Mouse (Mus musculus): ENCODE results near the gene A930017K11Rik. TPM values are rescaled to one million over a fixed set of nuclear protein-coding genes. Genes with fewer than 3 reads are reported as not detected.

The A930017K11Rik gene
- polyA plus RNA-seq, 1 experiment from 2014 or later, result not detected

DNA sequence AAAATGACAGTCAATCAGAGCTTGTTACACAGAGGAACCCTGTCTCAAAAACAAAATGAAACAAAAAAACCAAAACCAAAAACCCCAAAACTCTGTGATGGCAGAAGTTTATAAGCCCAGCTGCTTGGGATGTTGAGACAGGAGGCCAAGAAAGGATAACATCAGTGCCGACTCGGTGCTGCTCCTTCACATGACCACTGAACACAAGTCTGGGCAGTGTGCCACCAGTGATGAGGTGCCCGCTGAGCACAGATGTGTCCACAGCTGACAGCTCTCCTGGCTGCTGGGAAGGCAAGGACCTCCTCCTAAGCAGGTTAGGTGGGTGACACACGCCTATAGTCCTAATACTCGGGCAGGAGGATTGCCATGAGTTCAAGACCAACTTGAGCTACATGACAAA is 30.2 kb downstream of the A930017K11Rik start:
- peaks cover 16% of the 10 kb centered on the region for H3K36me3 ChIP-seq (ENCODE audit: control insufficient read depth, insufficient read depth, low read length)
- H3K4me1 ChIP-seq (ENCODE audit: control insufficient read depth, insufficient read depth, low read length), result peaks cover 12% of the 10 kb centered on the region
- H3K27ac ChIP-seq (replicated peaks; ENCODE audit: low read depth, low read length), result no peak overlapping the region
- H3K9ac ChIP-seq (ENCODE audit: low read depth, low read length), result no peak overlapping the region
- no peaks in the 10 kb centered on the region for H3K27me3 ChIP-seq (replicated peaks; ENCODE audit: control insufficient read depth, insufficient read depth, low read length)
- H3K4me2 ChIP-seq (ENCODE audit: low read depth, low read length), result no peak overlapping the region
- no peak overlapping the region for H3K4me3 ChIP-seq (ENCODE audit: low read depth, low read length)
- WGBS, result 81% methylated on average over 5 of the region's 5 CpGs
- ATAC-seq (ENCODE audit: low read depth) (no peak), DNase-seq (ENCODE audit: low spot score) (no peak)
- no peaks in the 10 kb centered on the region for H3K9me3 ChIP-seq (ENCODE audit: control insufficient read depth, low read length)

DNA sequence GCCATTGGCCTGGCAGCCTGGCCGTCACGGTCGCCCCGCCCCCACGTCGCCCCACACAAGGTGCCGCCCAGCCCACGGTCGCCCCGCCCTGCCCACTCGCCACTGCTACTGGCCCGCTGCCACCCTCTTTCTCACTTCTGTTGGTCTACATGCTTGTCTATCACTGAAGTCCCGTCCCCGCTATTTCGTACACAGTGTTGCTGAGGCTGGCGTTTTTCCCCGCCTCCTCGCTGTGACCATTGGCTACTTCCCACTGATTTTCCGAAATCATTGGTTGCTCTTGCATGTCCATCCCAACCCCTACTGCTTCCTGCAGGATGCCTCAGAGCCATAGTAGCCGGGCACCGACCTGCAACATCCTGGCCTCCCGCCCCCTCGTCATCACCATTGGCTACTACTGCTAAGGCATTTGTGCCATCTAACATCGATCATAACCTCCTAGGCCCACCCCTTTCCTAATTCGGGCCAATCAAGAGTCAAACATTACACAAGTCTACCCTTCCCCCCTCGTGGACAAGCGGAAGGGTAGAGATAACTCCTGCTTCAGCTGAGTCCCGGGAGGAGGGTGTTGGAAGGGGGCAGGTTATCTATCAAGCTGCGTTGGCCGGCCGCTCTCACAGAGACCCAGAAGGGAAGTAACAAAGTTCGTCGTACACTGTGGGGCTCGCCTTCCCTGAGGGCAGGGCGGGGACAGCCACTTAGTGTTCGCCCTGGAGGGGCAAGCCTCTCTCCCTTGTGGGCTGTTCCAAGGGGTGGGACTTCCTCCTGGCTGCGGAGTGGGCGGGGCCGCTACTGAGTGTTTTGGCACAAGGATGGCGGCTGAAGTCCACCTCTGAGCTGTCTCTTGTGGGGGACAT is 32.4 kb downstream of the A930017K11Rik start:
- no peaks in the 10 kb centered on the region for H3K27me3 ChIP-seq (replicated peaks; ENCODE audit: control insufficient read depth, insufficient read depth, low read length)
- DNase-seq (ENCODE audit: low spot score) (peak; percentile 100), ATAC-seq (ENCODE audit: low read depth) (peak; percentile 98)
- peak overlapping the region; percentile 91 for H3K4me2 ChIP-seq (ENCODE audit: low read depth, low read length)
- H3K36me3 ChIP-seq (ENCODE audit: control insufficient read depth, insufficient read depth, low read length), result peaks cover 14% of the 10 kb centered on the region; the same call in 1 of the 2 replicates
- H3K27ac ChIP-seq (replicated peaks; ENCODE audit: low read depth, low read length), result peak overlapping the region; percentile 87
- peaks cover 12% of the 10 kb centered on the region for H3K4me1 ChIP-seq (ENCODE audit: control insufficient read depth, insufficient read depth, low read length)
- peak overlapping the region; percentile 90 for H3K9ac ChIP-seq (ENCODE audit: low read depth, low read length)
- 0% methylated on average over 29 of the region's 40 CpGs for WGBS
- peak overlapping the region; percentile 99 for H3K4me3 ChIP-seq (ENCODE audit: low read depth, low read length)
- H3K9me3 ChIP-seq (ENCODE audit: control insufficient read depth, low read length), result no peaks in the 10 kb centered on the region

DNA sequence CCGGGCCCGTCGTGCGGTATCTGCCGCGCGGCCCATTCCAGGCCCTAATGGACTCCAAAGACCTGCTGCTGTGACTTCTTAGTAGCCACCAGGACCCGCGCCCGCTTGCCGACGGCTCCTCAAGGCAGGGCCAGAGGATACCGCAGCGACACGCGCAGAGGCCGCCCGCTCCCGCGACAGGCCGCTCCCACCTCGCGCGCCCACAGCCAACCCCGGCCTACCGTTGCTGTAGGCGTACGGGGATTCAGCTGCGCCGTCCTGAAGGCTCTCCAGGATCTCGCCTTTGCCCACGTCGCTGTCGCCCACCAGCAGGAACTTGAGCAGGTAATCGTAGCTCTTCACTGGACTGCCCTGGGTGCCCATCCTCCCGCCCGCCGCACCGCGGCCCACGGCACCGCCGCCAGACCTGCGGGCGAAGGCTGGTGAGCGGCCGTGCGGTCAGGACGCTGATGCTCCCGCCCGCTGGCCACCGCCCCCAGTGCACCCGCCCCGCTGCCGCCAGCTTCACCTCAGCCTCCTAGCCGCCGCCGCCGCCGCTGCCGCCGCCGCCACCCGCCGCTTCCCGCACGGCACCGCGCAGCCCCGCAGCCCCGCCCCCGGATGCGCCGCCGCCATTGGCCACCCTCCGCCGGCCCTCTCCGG is 33.1 kb downstream of the A930017K11Rik start, which contains the start of gene Rab40c:
Gene Rab40c (minus strand): TSS at position 584 of the 642 bp plus-strand sequence.
- peak within 1 kb of the TSS; percentile 99 for H3K4me3 ChIP-seq (ENCODE audit: low read depth, low read length)
- H3K36me3 ChIP-seq (ENCODE audit: control insufficient read depth, insufficient read depth, low read length), result peaks cover 11% of the 10 kb centered on the region; the same call in 1 of the 2 replicates
- H3K9ac ChIP-seq (ENCODE audit: low read depth, low read length), result peak within 1 kb of the TSS; percentile 90
- peak; percentile 20 for DNase-seq (ENCODE audit: low spot score)
- WGBS, result 2% methylated on average over 17 of the region's 78 CpGs
- peak within 1 kb of the TSS; percentile 91 for H3K4me2 ChIP-seq (ENCODE audit: low read depth, low read length)
- no peaks in the 10 kb centered on the region for H3K9me3 ChIP-seq (ENCODE audit: control insufficient read depth, low read length)
- H3K27me3 ChIP-seq (replicated peaks; ENCODE audit: control insufficient read depth, insufficient read depth, low read length), result no peaks in the 10 kb centered on the region
- H3K27ac ChIP-seq (replicated peaks; ENCODE audit: low read depth, low read length), result peak within 1 kb of the TSS; percentile 87
- H3K4me1 ChIP-seq (ENCODE audit: control insufficient read depth, insufficient read depth, low read length), result peaks cover 12% of the 10 kb centered on the region
- peak; percentile 89; the same call in 1 of the 2 replicates for ATAC-seq (ENCODE audit: low read depth)

DNA sequence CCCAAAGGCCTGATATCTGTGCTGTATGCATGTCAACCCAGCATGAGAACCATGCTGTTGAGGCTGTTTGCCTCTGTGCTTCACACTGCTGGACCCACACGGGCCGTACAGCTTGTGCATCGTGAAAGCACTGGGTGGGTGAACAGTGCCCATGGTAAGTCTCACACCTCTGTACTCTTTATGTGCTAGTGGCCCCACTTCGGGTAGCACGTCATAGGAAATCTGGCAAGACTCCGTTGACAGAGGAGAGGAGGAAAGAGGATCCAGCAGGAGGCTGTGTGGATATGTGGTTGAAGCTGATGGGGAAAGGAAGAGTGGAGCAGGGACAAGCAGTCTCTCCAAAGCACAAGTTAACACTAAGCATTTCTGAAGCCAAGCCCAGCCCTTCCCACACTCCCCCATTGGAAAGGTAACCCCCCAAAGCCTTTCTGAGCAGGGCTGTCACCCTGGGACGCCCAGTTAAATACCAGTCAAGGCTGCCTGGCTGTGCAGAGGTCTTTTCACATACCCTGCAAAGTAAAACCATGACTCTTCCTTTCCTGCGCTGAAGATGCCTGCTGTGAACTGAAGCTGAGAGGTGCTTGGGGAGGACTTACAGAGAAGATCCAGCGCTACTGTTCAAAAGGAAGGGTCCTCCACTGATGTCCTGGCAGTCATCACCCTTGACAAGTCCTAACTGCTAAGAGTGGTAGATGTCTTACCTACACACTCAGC is 34.2 kb downstream of the A930017K11Rik start:
- Histone ChIP-seq H3K9ac (ENCODE audit: low read depth, low read length) (peak overlapping the region; percentile 90), H3K4me1 (ENCODE audit: control insufficient read depth, insufficient read depth, low read length) (peaks cover 12% of the 10 kb centered on the region), H3K27ac (replicated peaks; ENCODE audit: low read depth, low read length) (no peak overlapping the region), H3K4me2 (ENCODE audit: low read depth, low read length) (peak overlapping the region; percentile 91), H3K36me3 (ENCODE audit: control insufficient read depth, insufficient read depth, low read length) (peaks cover 14% of the 10 kb centered on the region; the same call in 1 of the 2 replicates), H3K27me3 (replicated peaks; ENCODE audit: control insufficient read depth, insufficient read depth, low read length) (no peaks in the 10 kb centered on the region), H3K4me3 (ENCODE audit: low read depth, low read length) (peak overlapping the region; percentile 99), H3K9me3 (ENCODE audit: control insufficient read depth, low read length) (no peaks in the 10 kb centered on the region)
- 81% methylated on average over 9 of the region's 9 CpGs for WGBS
- no peak for ATAC-seq (ENCODE audit: low read depth)
- DNase-seq (ENCODE audit: low spot score), result no peak

DNA sequence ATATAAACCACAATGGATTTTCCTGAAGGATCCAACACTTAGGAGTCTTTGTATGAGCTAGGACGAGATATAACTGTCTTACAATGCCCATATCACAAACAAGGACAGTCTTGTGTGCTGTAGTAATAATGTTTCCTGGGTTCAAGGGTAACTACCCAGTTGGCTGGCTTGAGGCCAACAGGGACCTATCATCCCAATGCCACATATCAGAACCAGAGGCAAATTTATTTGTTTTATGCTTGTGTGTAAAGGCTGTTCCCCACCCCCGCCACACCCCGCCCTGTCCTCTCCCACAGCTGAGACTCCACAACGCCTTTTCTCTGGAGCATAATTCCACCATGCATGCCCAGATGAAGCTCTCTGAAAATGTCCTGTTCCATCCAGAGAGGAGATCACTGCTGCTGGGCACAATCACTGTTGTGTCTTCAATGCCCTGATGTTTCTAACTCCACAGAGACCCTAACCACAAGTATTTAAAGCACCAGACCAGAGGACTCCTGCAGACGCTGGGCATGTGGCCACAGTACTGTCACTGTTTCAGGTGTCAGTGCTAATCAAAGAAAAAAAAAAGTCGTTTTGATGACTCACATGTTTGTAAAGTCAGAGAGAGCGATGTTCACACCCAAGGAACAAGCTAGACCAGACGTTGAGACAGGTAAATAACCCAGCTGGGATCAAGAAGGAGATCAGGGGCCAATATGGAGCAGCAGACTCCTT is 35.3 kb downstream of the A930017K11Rik start:
- DNase-seq (ENCODE audit: low spot score), result no peak
- 82% methylated on average over 8 of the region's 8 CpGs for WGBS
- no peak overlapping the region for H3K4me2 ChIP-seq (ENCODE audit: low read depth, low read length)
- no peak for ATAC-seq (ENCODE audit: low read depth)
- H3K9me3 ChIP-seq (ENCODE audit: control insufficient read depth, low read length), result no peaks in the 10 kb centered on the region
- no peak overlapping the region for H3K4me3 ChIP-seq (ENCODE audit: low read depth, low read length)
- H3K27ac ChIP-seq (replicated peaks; ENCODE audit: low read depth, low read length), result no peak overlapping the region
- peaks cover 15% of the 10 kb centered on the region; the same call in 1 of the 2 replicates for H3K36me3 ChIP-seq (ENCODE audit: control insufficient read depth, insufficient read depth, low read length)
- no peaks in the 10 kb centered on the region for H3K27me3 ChIP-seq (replicated peaks; ENCODE audit: control insufficient read depth, insufficient read depth, low read length)
- peaks cover 12% of the 10 kb centered on the region for H3K4me1 ChIP-seq (ENCODE audit: control insufficient read depth, insufficient read depth, low read length)
- no peak overlapping the region for H3K9ac ChIP-seq (ENCODE audit: low read depth, low read length)

DNA sequence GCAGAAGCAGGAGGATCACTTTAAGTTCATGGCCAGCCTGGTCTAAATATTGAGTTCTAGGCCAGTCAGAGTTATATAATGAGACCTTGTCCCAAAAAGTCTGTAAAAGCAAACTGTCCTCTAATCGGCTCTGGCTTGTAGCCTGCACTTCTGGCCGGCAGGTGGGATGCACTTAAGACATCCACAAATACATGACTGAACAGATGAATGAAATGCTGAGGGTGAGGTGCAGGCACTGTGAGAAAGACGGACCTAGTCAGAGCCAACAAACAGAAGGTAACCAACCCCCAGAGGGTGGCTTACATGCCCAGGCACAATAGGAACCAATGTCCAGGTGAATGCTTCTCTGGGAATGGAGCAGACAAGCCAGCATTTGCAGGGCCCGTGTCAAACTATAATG is 38.1 kb downstream of the A930017K11Rik start:
- Histone ChIP-seq H3K9me3 (ENCODE audit: control insufficient read depth, low read length) (no peaks in the 10 kb centered on the region), H3K9ac (ENCODE audit: low read depth, low read length) (no peak overlapping the region), H3K36me3 (ENCODE audit: control insufficient read depth, insufficient read depth, low read length) (peaks cover 20% of the 10 kb centered on the region; the same call in 1 of the 2 replicates), H3K27me3 (replicated peaks; ENCODE audit: control insufficient read depth, insufficient read depth, low read length) (no peaks in the 10 kb centered on the region), H3K27ac (replicated peaks; ENCODE audit: low read depth, low read length) (no peak overlapping the region), H3K4me1 (ENCODE audit: control insufficient read depth, insufficient read depth, low read length) (peaks cover 9% of the 10 kb centered on the region), H3K4me3 (ENCODE audit: low read depth, low read length) (no peak overlapping the region), H3K4me2 (ENCODE audit: low read depth, low read length) (no peak overlapping the region)
- 76% methylated on average over 4 of the region's 4 CpGs for WGBS
- ATAC-seq (ENCODE audit: low read depth) (no peak), DNase-seq (ENCODE audit: low spot score) (no peak)

DNA sequence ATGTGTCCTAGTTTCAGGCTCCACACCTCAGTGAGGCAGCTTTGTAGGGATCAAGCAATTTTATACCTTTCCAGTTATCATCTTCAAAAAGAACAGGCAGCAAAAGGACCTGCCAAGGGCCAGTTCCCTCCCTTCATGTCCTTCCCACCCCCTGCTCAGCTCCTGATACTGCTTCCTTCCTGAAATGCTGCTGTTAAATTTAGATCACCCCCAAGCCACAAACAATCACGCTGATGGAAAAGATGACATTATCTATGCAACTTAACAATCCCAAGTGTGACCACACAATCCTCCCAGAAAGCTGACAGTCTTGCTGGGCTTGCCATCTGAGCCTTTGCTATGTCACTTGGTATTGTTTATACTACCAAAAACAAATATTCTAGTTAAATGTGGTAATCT is 38.5 kb downstream of the A930017K11Rik start:
- no peak overlapping the region for H3K9ac ChIP-seq (ENCODE audit: low read depth, low read length)
- 0 out of 2 replicates have a peak overlapping the region, but pooled peaks have one; percentile 5 for H3K4me2 ChIP-seq (ENCODE audit: low read depth, low read length)
- no peak overlapping the region for H3K4me3 ChIP-seq (ENCODE audit: low read depth, low read length)
- peaks cover 20% of the 10 kb centered on the region; the same call in 1 of the 2 replicates for H3K36me3 ChIP-seq (ENCODE audit: control insufficient read depth, insufficient read depth, low read length)
- H3K27ac ChIP-seq (replicated peaks; ENCODE audit: low read depth, low read length), result no peak overlapping the region
- DNase-seq (ENCODE audit: low spot score) (no peak), ATAC-seq (ENCODE audit: low read depth) (no peak)
- H3K27me3 ChIP-seq (replicated peaks; ENCODE audit: control insufficient read depth, insufficient read depth, low read length), result no peaks in the 10 kb centered on the region
- H3K9me3 ChIP-seq (ENCODE audit: control insufficient read depth, low read length), result no peaks in the 10 kb centered on the region
- peaks cover 9% of the 10 kb centered on the region for H3K4me1 ChIP-seq (ENCODE audit: control insufficient read depth, insufficient read depth, low read length)
- 80% methylated on average over 1 of the region's 1 CpGs for WGBS
